Mouse (Mus musculus) right cerebral cortex, adult 2 months (tissue): ENCODE measurements at regions not wholly inside any gene's neighbourhood (a gene's known extent, or its start where the extent isn't known, plus 50 kb on each side); places are given as distances from the start of the nearest gene placed in this dataset.
A peak's percentile ranks its signal among the peaks of the same experiment; 100 is the strongest.
"Not testable (repeated sequence)": the region's sequence is repeated elsewhere in the genome, so short reads cannot be mapped to it uniquely, and the experiment has no call there.

Experiments
- DNase-seq, 2 experiments: peaks; one replicate each; pipeline ENCODE4 v3.0.0; 2021 to 2022; ENCODE audit warnings: low spot score in 2 of 2

DNA sequence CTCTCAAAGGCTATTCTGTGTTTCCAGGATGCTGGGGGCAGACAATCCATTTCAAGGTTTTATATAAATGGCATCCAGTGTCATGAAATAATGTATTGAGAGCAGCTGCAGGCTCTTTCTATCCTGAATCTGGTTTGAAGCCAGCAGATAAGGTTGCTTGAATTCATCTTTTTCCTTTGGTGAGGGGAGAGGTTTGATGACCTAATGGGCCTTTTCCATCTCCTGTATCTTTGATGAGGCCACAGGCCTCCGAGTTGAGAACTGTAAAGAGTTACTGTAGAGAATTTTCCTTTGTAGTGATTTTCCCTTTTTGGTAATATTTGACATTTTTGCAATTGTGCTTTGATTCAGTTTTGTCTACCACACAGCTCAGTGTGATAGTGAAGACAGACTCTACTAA, 458.8 kb upstream of the 1700008P02Rik start:
- no peak for DNase-seq

DNA sequence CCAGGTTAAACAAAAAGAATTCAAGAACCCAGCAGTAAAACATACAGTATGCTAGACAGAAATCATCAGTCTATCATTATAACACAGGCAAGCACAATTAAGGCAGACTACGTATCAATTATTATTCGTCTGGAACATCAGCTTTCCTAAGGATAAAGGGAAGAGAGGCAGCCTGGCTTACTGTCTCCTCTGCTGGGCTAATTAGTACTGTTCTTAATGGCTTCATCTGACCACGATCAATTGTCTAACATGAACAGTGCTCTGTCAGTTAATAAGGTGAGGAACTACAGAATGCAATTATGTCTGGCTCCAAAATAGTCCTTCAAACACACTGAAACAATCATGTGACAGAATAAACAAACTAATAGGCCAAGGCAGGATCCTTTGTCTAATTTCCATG, 456.6 kb upstream of the 1700008P02Rik start:
- DNase-seq = no peak

DNA sequence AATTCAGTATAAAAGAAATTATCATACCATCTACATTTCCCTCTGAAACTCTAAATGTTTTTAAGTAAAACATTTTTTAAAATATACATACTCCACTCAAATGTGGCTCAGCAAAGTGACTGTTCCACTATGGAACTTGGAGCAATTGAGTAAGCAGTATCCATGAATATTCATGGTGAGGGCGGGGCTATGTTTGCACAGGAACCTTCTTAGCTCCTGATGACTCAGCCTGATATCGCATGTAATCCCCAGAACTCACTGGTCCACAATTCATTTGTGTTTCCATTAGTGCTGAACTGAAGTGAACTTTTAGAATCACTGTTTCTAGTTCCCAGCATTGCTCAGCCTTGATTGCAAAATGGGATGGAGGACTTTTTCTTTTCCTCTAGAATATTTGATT, 454.2 kb upstream of the 1700008P02Rik start:
- DNase-seq = no peak

DNA sequence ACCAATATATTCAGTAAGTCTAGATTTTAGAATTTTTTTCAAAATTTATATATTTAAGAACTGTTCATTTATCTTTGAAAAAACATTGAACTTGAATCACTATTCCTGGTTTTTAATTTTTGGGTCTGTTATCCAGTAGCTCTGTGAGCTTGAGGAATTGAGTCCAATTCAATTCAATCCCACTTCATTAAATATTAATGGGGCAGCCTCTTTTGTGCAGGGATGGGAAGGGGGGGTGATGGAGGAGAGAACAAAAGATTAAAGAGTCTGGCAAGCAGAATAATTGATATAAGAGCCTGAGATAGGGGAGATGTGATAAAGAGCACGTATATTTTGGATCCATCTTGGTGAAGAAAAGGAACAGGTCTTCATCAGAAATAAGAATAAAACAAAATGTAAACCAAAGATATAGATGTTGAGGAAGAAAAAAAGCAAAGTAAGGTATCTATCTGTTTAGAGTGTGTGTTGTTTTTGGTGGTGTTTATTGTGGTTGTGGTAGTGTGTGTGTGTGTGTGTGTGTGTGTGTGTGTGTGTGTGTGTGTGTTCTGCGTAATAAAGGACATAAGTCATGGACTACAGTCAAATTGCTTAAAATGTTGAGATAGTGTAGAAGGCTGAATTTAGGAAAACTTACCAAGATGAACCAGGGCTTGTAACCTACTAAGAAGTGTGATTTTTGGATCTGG, 421.3 kb upstream of the 1700008P02Rik start:
- no peak for DNase-seq

DNA sequence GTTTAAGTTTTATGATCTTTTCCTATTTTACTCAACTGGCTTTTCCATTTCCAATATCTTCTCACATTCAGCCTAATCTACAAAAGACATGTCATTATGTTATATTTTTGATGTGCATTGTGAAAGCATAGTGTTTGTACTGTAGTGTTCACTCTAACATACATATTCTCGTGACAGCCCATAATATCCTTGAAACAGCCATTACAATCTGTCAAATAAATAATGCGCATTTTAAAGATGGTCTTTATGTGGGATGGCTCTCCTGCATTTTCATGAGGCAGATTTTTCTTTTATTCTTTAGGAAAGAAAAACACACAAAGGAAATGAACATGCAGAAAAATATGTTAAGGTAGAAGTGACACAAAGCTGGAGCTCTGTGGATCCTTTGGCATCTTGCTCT, 415.6 kb upstream of the 1700008P02Rik start:
- DNase-seq = no peak

DNA sequence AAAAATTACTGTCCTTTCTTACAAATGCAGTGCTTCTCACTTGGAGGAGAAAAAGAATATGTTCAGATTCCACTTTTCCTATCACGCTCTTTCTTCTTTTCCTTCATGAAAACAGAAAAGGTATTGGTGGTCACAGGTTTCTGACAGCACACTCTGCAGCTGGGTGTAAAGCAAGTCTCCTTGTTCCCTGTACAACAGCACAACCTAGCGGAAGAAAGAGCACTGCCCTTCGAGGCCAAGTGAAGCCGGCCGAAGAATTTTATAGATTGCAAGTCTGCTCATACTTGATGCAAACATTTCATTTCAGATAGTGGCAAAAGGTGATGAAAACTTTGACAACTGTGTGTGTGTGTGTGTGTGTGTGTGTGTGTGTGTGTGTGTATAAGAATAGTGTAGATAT, 407.6 kb upstream of the 1700008P02Rik start:
- DNase-seq = peak; percentile 39 to 73

DNA sequence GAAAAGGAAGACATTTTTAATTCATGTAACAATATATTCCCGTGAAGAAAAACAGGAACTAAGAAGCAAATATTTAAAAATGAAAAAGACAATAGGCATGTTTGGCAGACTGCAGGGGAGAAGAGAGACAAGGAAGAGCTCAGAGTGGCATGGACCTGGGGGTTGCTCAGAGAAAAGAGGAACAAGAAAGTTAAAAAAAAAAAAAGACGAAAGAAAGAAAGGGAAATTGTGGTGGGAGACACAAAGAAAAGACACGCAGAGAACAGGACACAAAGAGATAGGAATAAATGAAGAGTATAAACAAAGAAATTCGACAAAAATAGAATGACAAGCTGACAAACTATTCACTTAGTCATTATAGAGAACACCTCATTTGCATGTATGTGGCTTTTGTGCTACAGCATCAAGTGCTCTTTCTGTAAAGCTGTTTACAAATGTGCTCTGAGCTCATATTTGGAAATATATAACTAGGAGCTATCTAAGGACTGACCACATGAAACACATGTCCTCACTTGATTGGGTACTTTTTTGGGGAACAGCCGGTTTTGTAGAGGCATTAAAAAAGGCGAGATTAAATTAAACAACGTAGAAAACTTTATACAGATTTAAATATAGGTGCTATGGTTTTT, 394.2 kb upstream of the 1700008P02Rik start:
- DNase-seq = no peak

DNA sequence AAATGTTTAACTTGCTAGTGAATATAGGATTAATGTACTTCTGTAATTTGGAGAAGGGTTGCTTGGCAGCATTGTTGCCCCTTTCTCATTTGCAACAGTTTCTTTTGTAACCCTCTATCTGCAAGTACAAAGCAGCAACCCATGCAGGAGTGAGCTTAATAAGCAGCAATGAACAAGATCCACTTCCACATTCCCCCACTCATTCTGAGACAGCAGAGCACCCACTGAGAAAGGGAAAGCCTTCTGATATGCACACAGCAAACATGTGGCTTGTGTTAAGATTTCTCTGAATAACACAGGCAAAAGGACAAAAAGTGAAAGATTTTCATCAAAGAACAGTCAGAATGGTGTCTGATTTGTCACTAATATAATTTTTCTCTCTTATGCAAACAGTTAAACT, 393.3 kb upstream of the 1700008P02Rik start:
- DNase-seq = no peak

DNA sequence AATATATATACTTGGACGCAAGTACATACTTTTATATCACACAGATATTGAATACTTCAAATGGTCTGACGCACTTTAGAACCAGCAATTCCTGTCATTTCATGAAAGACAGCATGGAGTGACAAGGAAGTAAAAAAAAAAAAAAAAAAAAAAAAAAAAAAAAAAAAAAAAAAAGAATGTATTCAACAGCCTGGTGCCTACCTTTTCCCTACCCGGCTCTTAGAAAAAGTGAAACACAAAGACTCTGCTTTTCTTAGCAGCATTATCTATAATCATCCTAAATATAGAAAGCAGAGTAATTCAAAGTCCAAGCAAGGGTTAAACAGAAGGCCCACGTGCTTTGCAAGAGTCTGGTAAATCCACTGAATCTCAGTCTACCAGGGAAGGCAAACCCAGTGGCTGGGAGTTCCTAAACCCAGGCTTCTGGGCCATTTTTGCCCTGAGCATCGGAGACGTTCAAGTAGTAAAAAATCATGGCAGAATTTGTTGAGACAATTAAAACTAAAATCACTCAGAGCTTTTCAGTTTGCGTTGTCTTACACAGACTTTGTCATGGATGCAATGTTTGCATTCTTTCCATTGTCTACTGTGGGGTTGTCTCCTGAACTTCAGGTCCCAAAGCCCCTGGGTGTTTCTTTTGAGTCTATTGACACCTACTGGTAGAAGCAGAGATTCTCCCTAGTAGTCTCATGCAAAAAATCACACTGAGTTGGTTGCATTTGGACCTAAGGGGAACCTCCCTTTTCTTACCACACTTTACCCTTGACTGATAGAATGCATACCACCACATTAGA, 390.2 kb upstream of the 1700008P02Rik start:
- no peak for DNase-seq

DNA sequence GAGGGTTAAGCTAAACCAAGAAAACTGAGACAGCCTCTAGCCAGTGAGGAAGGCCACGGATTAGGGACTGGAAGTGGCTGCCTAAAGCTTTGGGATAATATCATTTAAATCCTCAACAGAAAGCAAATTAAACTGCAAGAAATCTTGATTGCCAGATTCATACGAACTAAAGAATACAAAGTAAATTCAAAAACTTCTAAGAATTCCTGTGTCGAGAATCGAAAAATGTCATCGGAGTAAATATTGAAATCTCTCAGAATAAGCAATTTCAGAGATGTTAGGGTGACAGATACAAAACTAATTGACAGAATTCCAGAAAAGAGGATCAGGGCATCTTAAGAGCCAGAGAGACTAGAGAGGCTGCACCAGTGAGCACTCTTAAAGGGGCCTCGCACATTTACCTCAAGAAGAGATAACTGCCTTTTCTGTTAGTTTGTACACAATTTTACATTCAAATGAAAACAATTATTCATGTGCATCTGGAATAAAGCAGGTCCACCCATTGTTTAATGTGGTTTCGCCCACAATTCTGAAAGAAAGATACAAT, 388.5 kb upstream of the 1700008P02Rik start:
- DNase-seq = no peak

DNA sequence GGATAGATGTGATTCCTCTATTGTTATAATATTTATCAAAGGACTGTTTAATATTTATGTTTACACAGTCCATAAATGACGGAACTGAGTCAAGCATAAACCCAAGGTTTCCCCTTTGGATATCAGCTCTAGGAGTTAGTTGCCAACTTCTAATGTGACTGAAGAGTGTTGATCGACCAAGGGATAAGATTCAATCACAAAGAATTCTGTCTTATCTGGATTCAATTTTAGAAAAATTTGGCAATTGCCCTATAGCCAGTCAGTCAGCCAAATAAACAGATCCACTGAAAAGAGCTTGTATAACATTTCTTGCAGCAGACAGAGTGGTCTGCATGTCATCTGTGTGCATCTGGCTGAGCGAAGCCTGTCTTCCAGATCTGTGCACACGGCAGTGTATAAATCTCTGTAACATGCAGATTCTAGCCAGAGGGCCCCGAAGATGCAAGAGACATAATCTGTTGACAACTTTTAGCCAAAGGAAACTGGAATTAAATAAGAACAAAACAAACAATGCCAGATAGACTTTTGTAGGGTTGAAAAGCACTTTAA, 387.6 kb upstream of the 1700008P02Rik start:
- DNase-seq = no peak

DNA sequence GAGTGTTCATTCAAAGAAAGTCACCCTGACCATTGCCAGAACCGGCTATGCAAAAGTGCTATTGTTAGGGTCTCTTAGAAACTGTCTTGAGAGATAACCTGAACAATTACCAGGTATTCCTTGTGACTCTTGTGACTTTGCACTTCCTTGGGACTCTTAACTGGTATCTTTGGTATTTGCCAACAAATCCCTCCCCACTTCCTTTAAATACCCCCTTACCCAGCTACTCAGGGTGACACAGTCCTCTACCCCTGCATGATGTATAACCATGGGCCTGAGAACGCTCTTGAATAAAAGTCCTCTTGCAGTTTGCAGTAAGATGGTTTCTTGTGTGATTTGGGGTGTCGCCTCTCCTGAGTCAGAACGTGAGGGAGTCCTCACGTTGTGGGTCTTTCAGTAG, 371.5 kb upstream of the 1700008P02Rik start:
- not testable (repeated sequence) for DNase-seq

DNA sequence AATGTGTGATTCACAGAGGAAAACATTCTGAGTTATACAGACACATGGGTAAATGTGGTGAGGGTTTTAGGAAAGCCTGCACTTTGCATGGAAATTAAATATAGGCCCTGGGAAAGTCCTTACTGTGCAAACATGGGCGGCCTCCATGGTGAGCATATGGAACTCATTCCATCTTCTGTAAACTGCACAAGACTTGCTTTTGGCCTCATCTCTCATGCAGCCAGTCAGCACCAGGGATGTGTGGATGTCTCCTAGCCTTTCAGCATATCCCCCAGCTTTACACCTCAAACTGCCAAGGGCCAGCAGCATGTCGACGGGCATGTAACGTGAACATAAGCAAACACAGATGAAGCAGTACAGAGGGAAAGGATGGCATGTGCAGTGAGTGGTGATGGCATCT, 364.7 kb upstream of the 1700008P02Rik start:
- DNase-seq = no peak

DNA sequence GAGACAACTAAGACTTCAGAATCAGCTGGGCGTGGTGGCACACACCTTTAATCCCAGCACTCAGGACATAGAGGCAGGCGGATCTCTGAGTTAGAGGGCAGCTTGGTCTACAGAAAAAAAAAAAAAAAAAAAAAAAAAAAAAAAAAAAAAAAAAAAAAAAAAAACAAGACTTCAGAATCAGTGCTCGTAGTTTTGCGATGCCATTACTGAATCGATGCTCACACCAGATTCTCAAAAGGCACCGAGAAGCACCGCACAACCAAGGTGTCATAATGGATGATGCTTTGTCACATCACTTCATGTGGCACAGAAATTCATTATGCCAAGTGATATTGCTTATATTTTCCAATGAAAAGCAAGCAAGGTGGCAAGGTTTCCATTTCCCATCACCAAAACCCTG, 337.4 kb upstream of the 1700008P02Rik start:
- no peak for DNase-seq

DNA sequence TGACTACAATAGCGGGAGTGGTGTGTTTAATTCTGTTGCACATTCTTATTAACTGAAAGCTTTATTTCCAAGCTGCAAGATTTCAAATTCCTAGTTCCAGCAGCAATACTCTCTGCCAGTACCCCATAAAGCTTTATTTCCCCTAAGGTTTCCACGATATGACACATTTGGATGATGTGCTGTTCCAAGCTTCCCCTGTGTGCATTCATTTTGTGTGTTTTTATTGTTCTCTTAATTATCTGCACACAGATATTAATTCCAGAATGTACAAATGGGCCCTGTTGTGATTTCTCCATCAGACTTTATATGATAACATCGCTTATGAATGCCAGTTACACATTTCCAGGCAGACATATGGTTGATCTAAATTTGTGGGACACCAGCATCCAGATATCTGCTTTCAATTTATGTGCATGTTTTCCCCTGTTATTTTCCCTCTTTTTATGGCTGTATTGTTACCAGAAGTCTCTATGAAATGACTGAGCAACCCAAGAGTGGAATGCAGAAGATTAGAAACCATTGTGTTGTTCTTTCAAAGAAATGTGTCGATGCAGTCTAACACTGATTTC, 312.4 kb upstream of the 1700008P02Rik start:
- no peak for DNase-seq

DNA sequence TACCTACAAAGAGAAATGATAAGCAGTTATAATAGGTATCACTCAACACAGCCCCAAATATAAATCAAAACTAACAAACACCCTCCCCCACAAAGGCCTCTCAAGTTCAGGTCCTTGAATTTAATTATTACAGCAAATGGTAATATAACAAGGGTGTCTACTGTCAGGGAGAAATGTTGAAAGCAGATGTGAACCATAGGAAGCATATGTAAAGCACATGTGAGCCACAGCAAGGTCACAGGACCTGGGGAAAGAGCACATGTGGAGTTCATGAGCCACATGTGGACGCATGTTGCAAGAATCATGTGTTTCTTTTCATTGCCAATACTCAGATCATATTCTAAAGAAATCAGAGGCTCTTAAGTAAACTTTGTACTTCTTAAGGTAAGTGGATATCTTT, 306.5 kb upstream of the 1700008P02Rik start:
- DNase-seq = no peak

DNA sequence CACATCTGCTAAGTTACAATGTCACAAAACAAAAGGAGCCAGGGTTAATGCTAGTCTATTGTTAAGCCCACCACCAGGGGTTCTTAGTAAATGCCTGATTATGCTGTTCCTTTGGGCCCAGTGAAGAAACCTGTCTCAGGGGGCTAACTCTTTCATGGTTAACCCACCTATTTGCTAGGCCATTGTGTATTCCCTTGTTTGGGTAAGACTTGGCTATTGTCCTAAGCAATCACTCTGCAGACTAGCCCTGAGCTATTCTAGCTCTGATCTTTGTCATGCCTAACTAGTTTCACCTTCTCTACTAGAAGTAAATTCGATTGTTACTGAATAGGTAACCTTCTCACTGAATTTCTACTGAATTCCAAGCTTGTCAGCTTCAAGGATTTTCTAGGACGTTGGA, 302.4 kb upstream of the 1700008P02Rik start:
- DNase-seq = not testable (repeated sequence)

DNA sequence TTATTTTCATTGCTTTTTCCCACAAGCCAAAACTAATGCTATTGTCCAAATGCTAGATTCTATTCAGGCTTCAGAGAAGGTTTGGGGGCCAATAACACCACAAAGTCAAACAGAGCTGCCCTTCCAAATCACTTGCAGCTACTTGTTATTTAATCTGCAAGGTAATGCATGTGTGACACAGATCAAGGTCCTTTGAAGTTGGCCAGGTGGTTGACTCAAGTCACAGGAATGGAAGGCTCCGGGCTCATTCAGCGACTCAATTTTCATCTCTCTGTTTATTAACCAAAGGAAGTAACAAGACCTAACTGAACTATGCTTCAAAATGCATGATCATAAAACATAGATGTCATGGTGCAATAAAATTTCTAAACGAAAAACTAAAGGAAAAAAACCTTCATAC, 300.0 kb upstream of the 1700008P02Rik start:
- no peak for DNase-seq

DNA sequence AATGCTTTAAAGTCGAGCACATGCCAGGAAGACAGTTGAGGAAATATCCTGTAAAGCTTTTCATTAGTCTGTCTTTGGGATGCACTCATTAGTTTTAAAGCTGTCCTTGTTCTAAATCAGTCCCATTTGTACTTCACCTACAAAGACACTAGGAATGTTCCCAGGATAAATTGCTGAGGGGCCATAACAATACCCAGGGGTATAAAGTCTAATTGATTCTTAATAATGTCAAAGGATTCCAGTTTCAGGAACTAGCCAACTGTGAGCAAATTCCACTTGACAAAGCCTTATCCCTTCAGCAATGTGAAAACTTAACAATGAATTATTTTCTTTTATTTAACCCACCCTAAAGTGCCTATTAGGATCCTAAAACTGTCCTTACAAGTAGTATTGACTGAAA, 267.7 kb upstream of the 1700008P02Rik start:
- DNase-seq = no peak

DNA sequence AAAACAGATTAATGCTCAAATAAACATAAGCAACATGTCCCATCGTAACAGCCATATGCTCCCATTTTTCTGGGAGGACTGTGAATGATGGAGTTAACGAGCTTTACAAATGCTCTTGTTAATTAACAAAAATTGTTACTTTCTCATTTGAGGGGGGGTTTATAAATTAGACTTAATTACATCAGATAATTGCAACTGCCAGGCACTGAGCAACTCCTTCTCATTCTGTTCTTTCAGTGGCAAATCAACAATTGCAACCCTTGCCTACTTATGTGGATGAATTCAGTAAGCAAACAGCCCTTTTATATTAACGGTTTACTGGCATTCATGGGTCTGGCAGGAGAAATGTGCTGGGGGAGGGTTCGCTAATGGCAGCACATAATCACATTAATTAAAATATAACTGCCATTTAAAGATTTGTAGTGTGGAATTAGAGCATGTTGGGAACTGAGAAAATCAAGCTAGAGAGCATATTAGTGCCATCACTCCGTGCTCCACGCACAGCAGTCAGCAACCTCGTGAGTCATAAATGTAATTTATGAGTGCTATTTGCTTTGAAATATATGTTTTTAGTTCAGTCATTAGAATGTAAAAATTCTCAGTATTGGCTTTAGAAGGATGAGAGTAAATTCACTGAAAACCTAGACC, 266.9 kb upstream of the 1700008P02Rik start:
- DNase-seq = no peak
